Mouse (Mus musculus) small intestine, adult 2 months (tissue): ENCODE data around the gene Ncaph. TPM values are rescaled to one million over a fixed set of nuclear protein-coding genes. Genes with fewer than 3 reads are reported as not detected.

Experiments
- H3K27ac ChIP-seq: fragments of 200-500 bp; 2 replicates; pipeline ENCODE4 v1.5.1; 2012; ENCODE audit warnings: low read depth, low read length, control low read depth, inconsistent platforms; ENCODE audit not compliant: insufficient read depth
- H3K27me3 ChIP-seq: fragments of 200-500 bp; 2 replicates; pipeline ENCODE4 v1.6.1; 2012; ENCODE audit warnings: mild to moderate bottlenecking, moderate library complexity, low read length, inconsistent platforms; ENCODE audit not compliant: control insufficient read depth, insufficient read depth
- H3K36me3 ChIP-seq: fragments of 200-500 bp; 2 replicates; pipeline ENCODE4 v1.6.1; 2012; ENCODE audit warnings: mild to moderate bottlenecking, low read length, control low read depth, inconsistent platforms; ENCODE audit not compliant: control insufficient read depth, insufficient read depth
- H3K4me1 ChIP-seq: fragments of 200-500 bp; 2 replicates; pipeline ENCODE4 v1.6.1; 2012; ENCODE audit warnings: low read length, inconsistent platforms, mixed read lengths; ENCODE audit not compliant: control insufficient read depth, insufficient read depth, insufficient read length
- H3K4me3 ChIP-seq: fragments of 200-500 bp; 2 replicates; pipeline ENCODE4 v1.5.1; 2012; ENCODE audit warnings: low read depth, mild to moderate bottlenecking, control low read depth, inconsistent platforms, low read length, moderate library complexity
- CTCF ChIP-seq: fragments of 200-500 bp; IDR thresholded peaks from 2 replicates; pipeline ENCODE4 v1.5.1; 2012; ENCODE audit warnings: low read depth, mild to moderate bottlenecking, control low read depth, inconsistent platforms, low read length, moderate library complexity, mixed read lengths; ENCODE audit not compliant: insufficient replicate concordance, insufficient read length; ENCODE audit errors: extremely low read depth
- POLR2A ChIP-seq: fragments of 200-500 bp; IDR thresholded peaks from 2 replicates; pipeline ENCODE4 v1.6.1; 2012; ENCODE audit warnings: low read depth, mild to moderate bottlenecking, control low read depth, inconsistent platforms, low read length, moderate library complexity
- WGBS: fragments of 180-500 bp; shearing (Covaris S2); methylation state at CpG from one replicate; pipeline ENCODE4 v1.1.7; 2018; 5-methylcytosine and 5-hydroxymethylcytosine counted together
- polyA plus RNA-seq: library from polyadenylated mRNA; depleted of rRNA; stranded (reverse); fragments of >200 nt; gene quantifications from 2 replicates; pipeline ENCODE4 v1.2.3, GENCODE M21; 2012

The Ncaph gene
- polyA plus RNA-seq, 1 experiment: 2.2 TPM

GRCm38 (mm10) chr2:127142577-127143157 is 8.9 kb upstream of the Ncaph start:
- WGBS: 6% methylated on average over 6 of the region's 6 CpGs
- peaks cover 11% of the 10 kb centered on the region; the same call in 1 of the 2 replicates for H3K4me1 ChIP-seq
- H3K27ac ChIP-seq: 0 out of 2 replicates have a peak overlapping the region, but pooled peaks have one; percentile 15
- H3K27me3 ChIP-seq: no peaks in the 10 kb centered on the region
- peaks cover 1% of the 10 kb centered on the region; the same call in 1 of the 2 replicates for H3K36me3 ChIP-seq
- TF ChIP-seq POLR2A: no peak
- no peak for TF ChIP-seq CTCF
- H3K4me3 ChIP-seq: peak overlapping the region; percentile 71

DNA sequence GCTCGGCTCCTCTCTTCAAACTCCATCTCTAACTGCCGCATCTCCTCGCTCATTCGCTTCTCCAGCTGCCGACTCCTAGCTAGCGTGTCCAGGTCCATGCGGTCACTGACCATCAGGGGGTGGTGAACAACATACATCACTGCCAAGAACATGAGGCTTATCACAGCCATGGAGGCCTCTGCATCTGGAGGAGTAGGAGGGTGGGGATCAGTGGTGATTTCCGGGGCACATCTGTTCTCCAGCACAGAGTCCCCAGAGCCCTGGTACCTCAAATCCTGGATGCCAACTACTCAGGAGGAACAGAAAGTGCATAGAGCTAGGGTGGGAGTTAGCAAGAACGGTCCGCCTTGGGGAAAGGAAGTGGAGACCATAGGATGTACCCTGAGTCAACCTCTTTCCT is 8.3 kb upstream of the Ncaph start:
- Histone ChIP-seq H3K27me3 (no peaks in the 10 kb centered on the region), H3K4me3 (peak overlapping the region; percentile 71), H3K36me3 (peaks cover 1% of the 10 kb centered on the region; the same call in 1 of the 2 replicates), H3K4me1 (peaks cover 13% of the 10 kb centered on the region; the same call in 1 of the 2 replicates), H3K27ac (no peak overlapping the region)
- 78% methylated on average over 10 of the region's 10 CpGs for WGBS
- TF ChIP-seq CTCF: no peak
- no peak for TF ChIP-seq POLR2A

DNA sequence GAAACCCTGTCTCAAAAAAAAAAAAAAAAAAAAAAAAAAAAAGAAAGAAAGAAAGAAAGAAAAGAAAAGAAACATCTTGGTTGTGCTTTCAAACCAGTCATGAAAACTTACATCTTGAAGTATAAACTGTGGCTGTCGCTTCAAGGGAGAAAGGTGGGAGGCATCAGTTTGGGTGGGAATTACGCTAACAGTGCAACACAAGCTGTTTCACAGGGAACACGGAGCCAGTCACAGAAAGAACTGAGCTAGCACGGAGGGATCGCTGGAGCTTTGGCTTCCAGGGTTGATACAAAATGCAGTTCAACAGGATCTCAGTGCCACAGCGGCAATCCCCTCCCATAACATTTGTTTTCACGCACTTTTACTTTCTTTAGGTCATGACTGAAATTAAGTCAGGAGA is 6.3 kb upstream of the Ncaph start:
- 96% methylated on average over 7 of the region's 7 CpGs for WGBS
- peaks cover 16% of the 10 kb centered on the region; the same call in 1 of the 2 replicates for H3K4me1 ChIP-seq
- TF ChIP-seq CTCF: no peak
- no peak for TF ChIP-seq POLR2A
- no peak overlapping the region for H3K27ac ChIP-seq
- H3K4me3 ChIP-seq: no peak overlapping the region
- no peaks in the 10 kb centered on the region for H3K27me3 ChIP-seq
- peaks cover 1% of the 10 kb centered on the region; the same call in 1 of the 2 replicates for H3K36me3 ChIP-seq

DNA sequence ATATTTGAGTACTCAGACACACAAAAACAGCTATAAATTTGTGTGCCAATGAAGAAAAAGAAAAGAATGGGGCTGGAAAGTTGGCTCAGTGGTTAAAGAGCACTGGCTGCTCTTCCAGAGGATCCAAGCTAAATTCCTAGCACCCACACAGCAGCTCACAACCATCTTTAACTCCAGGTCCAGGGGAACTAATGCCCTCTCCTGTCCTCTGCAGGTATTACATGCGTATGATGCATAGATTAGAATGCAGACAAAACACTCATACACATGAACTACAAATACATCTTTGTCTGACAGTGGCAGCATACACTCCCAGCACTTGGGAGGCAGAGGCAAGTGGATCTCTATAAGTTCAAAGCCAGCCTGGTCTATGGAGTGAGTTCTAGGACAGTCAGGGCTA is 5.9 kb upstream of the Ncaph start:
- H3K4me1 ChIP-seq: peaks cover 16% of the 10 kb centered on the region; the same call in 1 of the 2 replicates
- H3K36me3 ChIP-seq: peaks cover 1% of the 10 kb centered on the region; the same call in 1 of the 2 replicates
- no peak overlapping the region for H3K27ac ChIP-seq
- H3K4me3 ChIP-seq: no peak overlapping the region
- no peak for TF ChIP-seq CTCF
- TF ChIP-seq POLR2A: no peak
- 92% methylated on average over 1 of the region's 1 CpGs for WGBS
- no peaks in the 10 kb centered on the region for H3K27me3 ChIP-seq

DNA sequence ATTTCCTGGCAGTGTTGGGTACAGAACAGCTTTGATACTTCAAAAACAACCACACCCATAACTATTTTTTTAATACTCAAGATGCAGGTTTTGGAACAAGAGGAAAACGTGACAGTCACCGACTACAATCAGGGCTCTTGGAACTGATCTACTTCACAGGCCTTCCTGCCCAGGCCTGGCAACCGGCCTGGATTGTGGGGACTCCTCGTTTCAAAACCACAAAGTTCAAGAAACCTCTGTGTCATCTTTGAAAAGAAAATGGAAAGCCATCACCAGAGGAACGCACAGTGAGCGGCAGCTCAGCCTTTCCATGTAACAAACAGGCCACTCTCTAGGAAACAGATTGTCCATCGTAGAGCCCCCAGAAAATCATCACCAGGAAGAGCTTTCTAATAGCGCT is 5.3 kb upstream of the Ncaph start:
- no peak overlapping the region for H3K4me3 ChIP-seq
- TF ChIP-seq CTCF (no peak), POLR2A (no peak)
- peaks cover 16% of the 10 kb centered on the region; the same call in 1 of the 2 replicates for H3K4me1 ChIP-seq
- no peaks in the 10 kb centered on the region for H3K27me3 ChIP-seq
- WGBS: 81% methylated on average over 8 of the region's 8 CpGs
- no peak overlapping the region for H3K27ac ChIP-seq
- H3K36me3 ChIP-seq: peaks cover 1% of the 10 kb centered on the region; the same call in 1 of the 2 replicates

- peaks cover 15% of the 10 kb centered on the region; the same call in 1 of the 2 replicates for H3K4me1 ChIP-seq
- WGBS: 64% methylated on average over 4 of the region's 4 CpGs
- H3K27me3 ChIP-seq: no peaks in the 10 kb centered on the region
- no peak overlapping the region for H3K27ac ChIP-seq
- TF ChIP-seq CTCF: no peak
- TF ChIP-seq POLR2A: no peak
- H3K4me3 ChIP-seq: no peak overlapping the region
- H3K36me3 ChIP-seq: peaks cover 1% of the 10 kb centered on the region; the same call in 1 of the 2 replicates
These were observed 4.7 kb upstream of the Ncaph start for GRCm38 (mm10) chr2:127138449-127138848.

DNA sequence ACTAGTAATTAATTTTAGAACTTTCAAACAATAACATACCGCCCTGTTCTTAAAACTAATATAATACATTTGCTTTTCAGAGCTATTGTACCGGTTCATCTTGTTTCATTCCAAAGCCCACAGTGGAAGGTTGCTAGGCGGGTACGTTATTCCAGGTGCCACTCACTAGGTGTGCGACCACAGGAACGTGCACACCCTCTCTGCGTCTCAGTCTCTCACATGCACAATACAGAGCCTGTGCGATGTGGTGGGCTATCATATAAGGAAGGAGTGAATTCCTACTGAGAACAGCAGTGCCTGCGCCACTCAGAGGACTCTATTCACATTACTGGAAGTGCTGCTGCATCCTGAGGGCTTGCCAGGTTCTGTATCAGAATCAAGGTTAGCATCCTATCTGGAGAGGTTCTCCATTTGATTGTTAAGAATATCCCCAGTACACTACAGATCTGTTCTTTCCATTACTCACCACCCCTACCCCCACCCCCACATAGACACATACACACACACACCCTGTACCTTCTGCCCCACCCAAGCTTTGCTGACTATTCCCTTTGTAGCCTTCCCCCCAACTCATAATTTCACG is 4.2 kb upstream of the Ncaph start:
- Histone ChIP-seq H3K27ac (no peak overlapping the region), H3K4me3 (no peak overlapping the region), H3K27me3 (no peaks in the 10 kb centered on the region), H3K36me3 (peaks cover 1% of the 10 kb centered on the region; the same call in 1 of the 2 replicates), H3K4me1 (peaks cover 13% of the 10 kb centered on the region; the same call in 1 of the 2 replicates)
- TF ChIP-seq CTCF (no peak), POLR2A (no peak)
- 52% methylated on average over 10 of the region's 10 CpGs for WGBS
